Mouse (Mus musculus) lung, embryonic 14.5 days (tissue): Measurements from ENCODE around the gene Olfr661. TPM values are rescaled to one million over a fixed set of nuclear protein-coding genes. Genes with fewer than 3 reads are reported as not detected.

Experiments used
- ATAC-seq: fragments of 200-750 bp; cut with Nextera tagmentation; 2 replicates; pipeline ENCODE4 v1.8.0; 2017; ENCODE audit warnings: mild to moderate bottlenecking, moderate TSS enrichment, moderate library complexity; ENCODE audit not compliant: insufficient read depth
- DNase-seq: peaks from one replicate; pipeline ENCODE4 v3.0.0-alpha.2; 2015
- H3K27ac ChIP-seq: fragments of 300-500 bp; sonication (generic); 2 replicates; pipeline ENCODE4 v1.5.1; 2014; ENCODE audit warnings: low read depth, mild to moderate bottlenecking, moderate library complexity
- H3K27me3 ChIP-seq: fragments of 300-500 bp; sonication (generic); 2 replicates; pipeline ENCODE4 v1.6.1; 2014; ENCODE audit warnings: low read length, control low read depth; ENCODE audit not compliant: insufficient read depth
- H3K36me3 ChIP-seq: fragments of 300-500 bp; sonication (generic); 2 replicates; pipeline ENCODE4 v1.6.1; 2014; ENCODE audit warnings: control low read depth; ENCODE audit not compliant: insufficient read depth
- H3K4me1 ChIP-seq: fragments of 300-500 bp; sonication (generic); 2 replicates; pipeline ENCODE4 v1.6.1; 2014; ENCODE audit warnings: antibody characterized with exemption, control low read depth; ENCODE audit not compliant: insufficient read depth
- H3K4me2 ChIP-seq: fragments of 300-500 bp; sonication (generic); 2 replicates; pipeline ENCODE4 v1.6.1; 2014; ENCODE audit warnings: mild to moderate bottlenecking
- H3K4me3 ChIP-seq: fragments of 300-500 bp; sonication (generic); 2 replicates; pipeline ENCODE4 v1.5.1; 2014; ENCODE audit warnings: low read depth, low read length
- H3K9ac ChIP-seq: fragments of 300-500 bp; sonication (generic); 2 replicates; pipeline ENCODE4 v1.6.1; 2014
- H3K9me3 ChIP-seq: fragments of 300-500 bp; sonication (generic); 2 replicates; pipeline ENCODE4 v1.6.1; 2016; ENCODE audit warnings: low read depth, low read length, control low read depth
- CTCF ChIP-seq: IDR thresholded peaks from 2 replicates; pipeline ENCODE4 v1.5.1; 2016; ENCODE audit warnings: antibody characterized with exemption, low read depth
- WGBS: fragments of 180-500 bp; shearing (Covaris S2); extraction: QIAGEN DNeasy Blood & Tissue Kit; methylation state at CpG from one replicate; pipeline ENCODE4 v1.1.7; 2014; 5-methylcytosine and 5-hydroxymethylcytosine counted together
- polyA plus RNA-seq: library from polyadenylated mRNA; unstranded; fragments of >200 nt; fragmentation: Nextera tagmentation; extraction: Ambion mirVana; gene quantifications from 2 replicates; pipeline ENCODE4 v1.2.1, GENCODE M21; 2014

Gene Olfr661
- polyA plus RNA-seq, result not detected in 2 replicates

DNA sequence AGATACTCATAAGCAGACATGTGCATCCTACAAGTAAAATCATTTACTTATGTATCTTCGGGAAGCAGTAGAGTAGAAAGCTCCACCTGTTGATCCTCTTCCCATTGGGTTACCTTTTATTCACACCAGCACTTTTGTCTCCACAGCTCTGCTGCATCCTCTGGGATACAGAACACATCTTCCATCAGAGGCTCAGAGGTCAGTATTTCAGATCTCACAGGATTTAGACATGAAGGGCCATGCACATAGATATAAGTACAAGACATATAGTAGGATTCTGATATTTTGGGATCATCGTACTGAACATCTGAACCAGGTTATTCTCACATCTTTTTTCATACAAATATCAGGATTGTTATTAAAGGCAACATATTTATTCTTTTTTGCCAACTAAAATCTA, at the start of gene Olfr661:
Gene Olfr661, plus strand, starts transcription at position 301 of the 400 bp plus-strand sequence.
- Histone ChIP-seq H3K27me3 (no peaks in the 10 kb centered on the region), H3K4me3 (no peak within 1 kb of the TSS), H3K9me3 (no peaks in the 10 kb centered on the region), H3K36me3 (no peaks in the 10 kb centered on the region), H3K9ac (no peak within 1 kb of the TSS), H3K4me1 (no peaks in the 10 kb centered on the region), H3K27ac (no peak within 1 kb of the TSS), H3K4me2 (no peak within 1 kb of the TSS)
- WGBS, result 87% methylated on average over 2 of the region's 2 CpGs
- DNase-seq, result no peak
- TF ChIP-seq CTCF, result no peak
- no peak for ATAC-seq

GRCm38 (mm10) chr7:104646841-104647482, 39.3 kb upstream of the Olfr661 start, which contains the start of gene Olfr658:
Gene Olfr658, minus strand, starts transcription at chr7:104647305.
- H3K27ac ChIP-seq, result no peak within 1 kb of the TSS
- H3K4me3 ChIP-seq, result peak within 1 kb of the TSS; percentile 15; the same call in 1 of the 2 replicates
- TF ChIP-seq CTCF, result peak; percentile 70
- no peaks in the 10 kb centered on the region for H3K4me1 ChIP-seq
- peak within 1 kb of the TSS; percentile 53 for H3K4me2 ChIP-seq
- H3K9ac ChIP-seq, result no peak within 1 kb of the TSS
- H3K27me3 ChIP-seq, result no peaks in the 10 kb centered on the region
- H3K9me3 ChIP-seq, result no peaks in the 10 kb centered on the region
- DNase-seq (peak; percentile 63), ATAC-seq (peak; percentile 94)
- 22% methylated on average over 22 of the region's 22 CpGs for WGBS
- H3K36me3 ChIP-seq, result no peaks in the 10 kb centered on the region

DNA sequence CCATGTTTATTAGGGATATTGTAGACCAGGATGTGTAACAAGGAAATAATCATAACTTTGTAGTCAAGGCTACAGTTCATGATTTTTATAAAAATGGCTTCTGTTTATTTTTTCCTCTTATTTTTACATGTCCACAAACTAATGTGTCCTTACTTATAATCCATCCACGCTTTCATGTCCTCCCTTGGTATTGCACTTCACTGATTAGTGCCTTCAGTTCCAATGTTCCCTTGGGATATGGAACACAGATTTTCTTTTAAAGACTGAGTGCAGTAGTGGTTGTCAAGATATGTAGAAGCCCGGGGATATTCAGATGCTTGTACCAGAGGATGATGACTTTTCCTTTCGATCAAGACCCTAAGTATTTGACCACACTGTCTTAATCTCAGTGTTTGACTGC, 19.8 kb upstream of the Olfr661 start, which contains the start of gene Olfr659:
Gene Olfr659, plus strand, starts transcription at position 301 of the 400 bp plus-strand sequence.
- no peaks in the 10 kb centered on the region for H3K4me1 ChIP-seq
- no peaks in the 10 kb centered on the region for H3K9me3 ChIP-seq
- no peak for TF ChIP-seq CTCF
- H3K9ac ChIP-seq, result no peak within 1 kb of the TSS
- no peaks in the 10 kb centered on the region for H3K36me3 ChIP-seq
- H3K4me2 ChIP-seq, result no peak within 1 kb of the TSS
- H3K27ac ChIP-seq, result no peak within 1 kb of the TSS
- 78% methylated on average over 3 of the region's 3 CpGs for WGBS
- DNase-seq (no peak), ATAC-seq (no peak)
- no peaks in the 10 kb centered on the region for H3K27me3 ChIP-seq
- H3K4me3 ChIP-seq, result no peak within 1 kb of the TSS

Other genes with a start within 250 kb of the Olfr661 start
- gene Trim30a, start 221.3 kb upstream of the Olfr661 start, polyA plus RNA-seq, result 0.71 and 1.2 TPM in 2 replicates
- 0.29 and 0.46 TPM in 2 replicates for gene Trim30d, start 178.7 kb upstream of the Olfr661 start, polyA plus RNA-seq
- gene Olfr651, start 136.4 kb upstream of the Olfr661 start, polyA plus RNA-seq, result not detected in 2 replicates
- not detected in 2 replicates for gene Olfr652, start 125.6 kb upstream of the Olfr661 start, polyA plus RNA-seq
- gene Olfr653, start 109.2 kb upstream of the Olfr661 start, polyA plus RNA-seq, result not detected in 2 replicates
- not detected in 2 replicates for gene Olfr654, start 99.5 kb upstream of the Olfr661 start, polyA plus RNA-seq
- gene Olfr655, start 84.7 kb upstream of the Olfr661 start, polyA plus RNA-seq, result not detected in 2 replicates
- not detected in 2 replicates for gene Olfr656, start 72.5 kb upstream of the Olfr661 start, polyA plus RNA-seq
- not detected in 2 replicates for gene Olfr657, start 61.7 kb upstream of the Olfr661 start, polyA plus RNA-seq
- 0.07 TPM in 1 of 2 replicates, not detected in the other for gene Olfr658, start 39.2 kb upstream of the Olfr661 start, polyA plus RNA-seq
- gene Olfr659, start 19.7 kb upstream of the Olfr661 start, polyA plus RNA-seq, result not detected in 2 replicates
- not detected in 2 replicates for gene Usp17le, start 91.0 kb downstream of the Olfr661 start, polyA plus RNA-seq
- not detected in 2 replicates for gene Usp17lb, start 156.1 kb downstream of the Olfr661 start, polyA plus RNA-seq
- gene Usp17la, start 170.5 kb downstream of the Olfr661 start, polyA plus RNA-seq, result not detected in 2 replicates
- gene Olfr665, start 191.5 kb downstream of the Olfr661 start, polyA plus RNA-seq, result not detected in 2 replicates
- not detected in 2 replicates for gene Olfr666, start 209.5 kb downstream of the Olfr661 start, polyA plus RNA-seq
- not detected in 2 replicates for gene Olfr667, start 235.0 kb downstream of the Olfr661 start, polyA plus RNA-seq
- not detected in 2 replicates for gene Olfr668, start 241.6 kb downstream of the Olfr661 start, polyA plus RNA-seq
- gene Olfr669, start 247.7 kb downstream of the Olfr661 start, polyA plus RNA-seq, result not detected in 2 replicates